Mouse (Mus musculus) hindbrain, embryonic 10.5 days (tissue): ENCODE measurements around the gene Smim14. TPM values are rescaled to one million over a fixed set of nuclear protein-coding genes. Genes with fewer than 3 reads are reported as not detected.
"Not testable (repeated sequence)": the region's sequence is repeated elsewhere in the genome, so short reads cannot be mapped to it uniquely, and the experiment has no call there.

Experiments used
- DNase-seq: peaks from one replicate; pipeline ENCODE4 v3.0.0-alpha.2; 2017; ENCODE audit warnings: low spot score
- H3K27ac ChIP-seq: fragments of 300-500 bp; sonication (generic); 2 replicates; pipeline ENCODE4 v1.5.1; 2016; ENCODE audit warnings: mild to moderate bottlenecking, moderate library complexity
- H3K27me3 ChIP-seq: fragments of 300-500 bp; sonication (generic); 2 replicates; pipeline ENCODE4 v1.6.1; 2016; ENCODE audit warnings: mild to moderate bottlenecking; ENCODE audit not compliant: poor library complexity, insufficient read depth, severe bottlenecking
- H3K36me3 ChIP-seq: fragments of 300-500 bp; sonication (generic); 2 replicates; pipeline ENCODE4 v1.6.1; 2016; ENCODE audit warnings: mild to moderate bottlenecking, moderate library complexity
- H3K4me1 ChIP-seq: fragments of 300-500 bp; sonication (generic); replicated peaks from 2 replicates; pipeline ENCODE4 v1.6.1; 2016; ENCODE audit warnings: mild to moderate bottlenecking
- H3K4me3 ChIP-seq: fragments of 300-500 bp; sonication (generic); 2 replicates; pipeline ENCODE4 v1.5.1; 2016; ENCODE audit warnings: mild to moderate bottlenecking, moderate library complexity
- H3K9me3 ChIP-seq: fragments of 300-500 bp; sonication (generic); 2 replicates; pipeline ENCODE4 v1.6.1; 2016; ENCODE audit warnings: mild to moderate bottlenecking, moderate library complexity
- WGBS: fragments of 180-500 bp; shearing (Covaris S2); methylation state at CpG from one replicate; pipeline ENCODE4 v1.1.7; 2016; 5-methylcytosine and 5-hydroxymethylcytosine counted together
- polyA plus RNA-seq: library from polyadenylated mRNA; unstranded; fragments of >200 nt; fragmentation: Nextera tagmentation; extraction: Ambion mirVana; gene quantifications from 2 replicates; pipeline ENCODE4 v1.2.1, GENCODE M21; 2016

Gene Smim14
- polyA plus RNA-seq, 1 experiment from 2014 or later, result 106 TPM

- Histone ChIP-seq H3K9me3 (no peaks in the 10 kb centered on the region), H3K27ac (no peak overlapping the region), H3K27me3 (no peaks in the 10 kb centered on the region), H3K4me3 (no peak overlapping the region), H3K4me1 (no peaks in the 10 kb centered on the region), H3K36me3 (no peaks in the 10 kb centered on the region)
- 91% methylated on average over 9 of the region's 9 CpGs for WGBS
- no peak for DNase-seq
Measured at GRCm38 (mm10) chr5:65479681-65480445, 57.1 kb downstream of the Smim14 start.

- H3K27ac ChIP-seq, result no peak overlapping the region
- no peak overlapping the region for H3K4me3 ChIP-seq
- WGBS, result 71% methylated on average over 4 of the region's 4 CpGs
- H3K9me3 ChIP-seq, result no peaks in the 10 kb centered on the region
- H3K36me3 ChIP-seq, result no peaks in the 10 kb centered on the region
- H3K4me1 ChIP-seq, result no peaks in the 10 kb centered on the region
- no peaks in the 10 kb centered on the region for H3K27me3 ChIP-seq
- no peak for DNase-seq
Measured at GRCm38 (mm10) chr5:65478224-65478623, 58.8 kb downstream of the Smim14 start.

GRCm38 (mm10) chr5:65476739-65477138 lies 60.2 kb downstream of the Smim14 start:
- H3K27ac ChIP-seq, DNase-seq, H3K9me3 ChIP-seq, H3K4me3 ChIP-seq, H3K36me3 ChIP-seq, H3K4me1 ChIP-seq, H3K27me3 ChIP-seq: not testable (repeated sequence)
- WGBS, result 93% methylated on average over 4 of the region's 4 CpGs

GRCm38 (mm10) chr5:65475806-65476205 lies 61.2 kb downstream of the Smim14 start:
- Histone ChIP-seq H3K36me3 (no peaks in the 10 kb centered on the region), H3K27ac (no peak overlapping the region), H3K4me3 (no peak overlapping the region), H3K9me3 (no peaks in the 10 kb centered on the region), H3K4me1 (no peaks in the 10 kb centered on the region), H3K27me3 (no peaks in the 10 kb centered on the region)
- DNase-seq, result no peak
- WGBS, result 84% methylated on average over 2 of the region's 2 CpGs

- peaks cover 27% of the 10 kb centered on the region for H3K36me3 ChIP-seq
- no peak overlapping the region for H3K27ac ChIP-seq
- H3K9me3 ChIP-seq, result no peaks in the 10 kb centered on the region
- H3K27me3 ChIP-seq, result no peaks in the 10 kb centered on the region
- no peaks in the 10 kb centered on the region for H3K4me1 ChIP-seq
- 92% methylated on average over 6 of the region's 6 CpGs for WGBS
- H3K4me3 ChIP-seq, result no peak overlapping the region
- DNase-seq, result no peak
Measured at GRCm38 (mm10) chr5:65469766-65470165, 67.2 kb downstream of the Smim14 start.

- no peak for DNase-seq
- WGBS, result 75% methylated on average over 3 of the region's 3 CpGs
- no peaks in the 10 kb centered on the region for H3K9me3 ChIP-seq
- no peak overlapping the region for H3K27ac ChIP-seq
- H3K27me3 ChIP-seq, result no peaks in the 10 kb centered on the region
- H3K4me1 ChIP-seq, result no peaks in the 10 kb centered on the region
- H3K36me3 ChIP-seq, result peaks cover 27% of the 10 kb centered on the region
- no peak overlapping the region for H3K4me3 ChIP-seq
Measured at GRCm38 (mm10) chr5:65466911-65467310, 70.1 kb downstream of the Smim14 start.

- H3K36me3 ChIP-seq, result peaks cover 5% of the 10 kb centered on the region
- H3K9me3 ChIP-seq, result no peaks in the 10 kb centered on the region
- WGBS, result 89% methylated on average over 14 of the region's 14 CpGs
- H3K4me3 ChIP-seq, result no peak overlapping the region
- DNase-seq, result no peak
- no peak overlapping the region for H3K27ac ChIP-seq
- H3K27me3 ChIP-seq, result no peaks in the 10 kb centered on the region
- H3K4me1 ChIP-seq, result no peaks in the 10 kb centered on the region; the same call in 1 of the 2 replicates
Measured at GRCm38 (mm10) chr5:65460361-65460760, 76.6 kb downstream of the Smim14 start.

GRCm38 (mm10) chr5:65459454-65459853 lies 77.5 kb downstream of the Smim14 start:
- H3K27ac ChIP-seq, result no peak overlapping the region
- WGBS, result 95% methylated on average over 3 of the region's 3 CpGs
- H3K27me3 ChIP-seq, result no peaks in the 10 kb centered on the region

GRCm38 (mm10) chr5:65457846-65458245 lies 79.1 kb downstream of the Smim14 start:
- 83% methylated on average over 5 of the region's 5 CpGs for WGBS

More at GRCm38 (mm10) chr5:65459454-65459853, 77.5 kb downstream of the Smim14 start:
- no peak for DNase-seq
- Histone ChIP-seq H3K4me3 (no peak overlapping the region), H3K4me1 (no peaks in the 10 kb centered on the region; the same call in 1 of the 2 replicates), H3K36me3 (peaks cover 5% of the 10 kb centered on the region; the same call in 1 of the 2 replicates), H3K9me3 (no peaks in the 10 kb centered on the region)

GRCm38 (mm10) chr5:65457086-65457827 lies 79.7 kb downstream of the Smim14 start:
- Histone ChIP-seq H3K27me3 (no peaks in the 10 kb centered on the region), H3K9me3 (no peaks in the 10 kb centered on the region), H3K4me3 (no peak overlapping the region), H3K4me1 (no peaks in the 10 kb centered on the region; the same call in 1 of the 2 replicates), H3K27ac (no peak overlapping the region), H3K36me3 (peaks cover 7% of the 10 kb centered on the region; the same call in 1 of the 2 replicates)
- no peak for DNase-seq
- 66% methylated on average over 7 of the region's 7 CpGs for WGBS

More at GRCm38 (mm10) chr5:65457846-65458245, 79.1 kb downstream of the Smim14 start:
- no peaks in the 10 kb centered on the region for H3K27me3 ChIP-seq
- no peak overlapping the region for H3K4me3 ChIP-seq
- no peaks in the 10 kb centered on the region for H3K9me3 ChIP-seq
- H3K36me3 ChIP-seq, result peaks cover 5% of the 10 kb centered on the region; the same call in 1 of the 2 replicates
- H3K27ac ChIP-seq, result no peak overlapping the region
- DNase-seq, result no peak
- H3K4me1 ChIP-seq, result no peaks in the 10 kb centered on the region; the same call in 1 of the 2 replicates

GRCm38 (mm10) chr5:65454771-65455170 lies 82.2 kb downstream of the Smim14 start:
- Histone ChIP-seq H3K4me3 (no peak overlapping the region), H3K36me3 (peaks cover 14% of the 10 kb centered on the region; the same call in 1 of the 2 replicates), H3K9me3 (no peaks in the 10 kb centered on the region), H3K27ac (no peak overlapping the region), H3K27me3 (no peaks in the 10 kb centered on the region), H3K4me1 (no peaks in the 10 kb centered on the region; the same call in 1 of the 2 replicates)
- DNase-seq, result no peak
- WGBS, result 71% methylated on average over 5 of the region's 5 CpGs

- H3K4me3 ChIP-seq, result no peak overlapping the region
- DNase-seq, result no peak
- H3K9me3 ChIP-seq, result no peaks in the 10 kb centered on the region
- no peaks in the 10 kb centered on the region for H3K4me1 ChIP-seq
- no peaks in the 10 kb centered on the region for H3K27me3 ChIP-seq
- 86% methylated on average over 4 of the region's 4 CpGs for WGBS
- H3K36me3 ChIP-seq, result peaks cover 20% of the 10 kb centered on the region; the same call in 1 of the 2 replicates
- no peak overlapping the region for H3K27ac ChIP-seq
Measured at GRCm38 (mm10) chr5:65448941-65449340, 88.0 kb downstream of the Smim14 start.

- Histone ChIP-seq H3K9me3 (no peaks in the 10 kb centered on the region), H3K27ac (no peak overlapping the region), H3K27me3 (no peaks in the 10 kb centered on the region), H3K4me1 (no peaks in the 10 kb centered on the region), H3K4me3 (no peak overlapping the region), H3K36me3 (peaks cover 20% of the 10 kb centered on the region; the same call in 1 of the 2 replicates)
- WGBS, result 78% methylated on average over 2 of the region's 2 CpGs
- no peak for DNase-seq
Measured at GRCm38 (mm10) chr5:65447826-65448225, 89.2 kb downstream of the Smim14 start.
